Mouse (Mus musculus) lung, adult 2 months (tissue): Measurements from ENCODE around the gene Krt84.

Source experiments
- CTCF ChIP-seq: fragments of 200-500 bp; IDR thresholded peaks from 2 replicates; pipeline ENCODE4 v1.5.1; 2011; ENCODE audit warnings: mild to moderate bottlenecking, low read length, control low read depth; ENCODE audit not compliant: insufficient read depth
- POLR2A ChIP-seq: fragments of 200-500 bp; IDR thresholded peaks from 2 replicates; pipeline ENCODE4 v1.6.1; 2011; ENCODE audit warnings: low read depth, mild to moderate bottlenecking, control low read depth, low read length, borderline replicate concordance; ENCODE audit errors: extremely low read depth

- no peak for TF ChIP-seq CTCF
- TF ChIP-seq POLR2A, result no peak
These were observed 19.6 kb upstream of the Krt84 start for GRCm38 (mm10) chr15:101552188-101552587.
